Mouse (Mus musculus) bone marrow, adult 2 months (tissue): ENCODE data around the gene Cnnm1.

Experiments used
- CTCF ChIP-seq: fragments of 200-500 bp; IDR thresholded peaks from 2 replicates; pipeline ENCODE4 v1.5.1; 2011; ENCODE audit warnings: low read length, control low read depth; ENCODE audit not compliant: control insufficient read depth, insufficient read depth
- POLR2A ChIP-seq: fragments of 200-500 bp; IDR thresholded peaks from 2 replicates; pipeline ENCODE4 v1.6.1; 2011; ENCODE audit warnings: low read depth, mild to moderate bottlenecking, control low read depth, low read length, borderline replicate concordance; ENCODE audit not compliant: control insufficient read depth

DNA sequence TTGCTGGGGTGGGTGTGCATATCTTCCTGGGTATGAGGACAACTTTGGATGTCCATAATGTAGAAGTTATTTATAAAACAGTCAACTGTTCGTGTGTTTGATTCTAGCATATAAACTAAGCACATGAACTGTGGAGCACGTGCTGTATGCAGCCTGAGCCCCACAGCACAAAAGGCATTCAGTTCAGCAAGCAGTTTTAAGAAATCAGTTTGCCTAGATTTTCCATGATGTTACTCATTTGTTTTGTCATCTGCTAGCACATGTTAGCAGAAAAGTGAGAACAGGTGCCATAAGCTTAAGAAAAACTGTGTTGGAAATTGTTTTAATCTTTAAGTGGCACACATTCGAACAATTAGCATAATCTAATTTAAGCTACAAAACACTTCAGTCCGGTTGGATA lies 19.7 kb downstream of the Cnnm1 start:
- no peak for TF ChIP-seq CTCF
- no peak for TF ChIP-seq POLR2A
